Mouse (Mus musculus) lung, postnatal 25 days (tissue): ENCODE results near the gene Krtap10-10.

Experiments used
- DNase-seq: peaks from one replicate; pipeline ENCODE4 v3.0.0; 2022; ENCODE audit warnings: low spot score

Krtap10-10 gene

GRCm38 (mm10) chr10:77867546-77867945, 31.8 kb downstream of the Krtap10-10 start:
- no peak for DNase-seq

GRCm38 (mm10) chr10:77869651-77870050, 33.9 kb downstream of the Krtap10-10 start:
- DNase-seq: peak; percentile 62

- DNase-seq: peak; percentile 35
Observed at GRCm38 (mm10) chr10:77878985-77879384, 43.2 kb downstream of the Krtap10-10 start.

DNA sequence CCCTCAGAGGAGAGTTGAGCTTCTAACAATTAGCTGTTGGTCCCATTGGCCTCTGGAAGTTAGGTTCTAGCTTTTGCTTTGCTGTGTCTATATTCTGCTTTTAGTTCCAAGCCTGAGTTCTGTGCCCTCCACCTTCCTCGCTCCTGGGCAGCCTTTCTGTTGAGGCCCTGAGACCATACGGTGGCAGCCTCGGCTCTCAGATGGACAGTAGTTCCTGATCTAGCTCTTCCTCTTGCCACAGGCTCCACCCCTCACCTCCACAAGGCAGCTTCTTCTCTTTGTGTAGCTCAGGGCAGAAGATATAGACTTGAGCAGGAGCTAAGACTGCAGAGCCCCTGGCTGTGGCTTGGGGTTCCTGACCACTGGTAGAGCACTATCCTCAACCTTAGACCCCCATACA, 44.6 kb downstream of the Krtap10-10 start:
- DNase-seq: no peak

DNA sequence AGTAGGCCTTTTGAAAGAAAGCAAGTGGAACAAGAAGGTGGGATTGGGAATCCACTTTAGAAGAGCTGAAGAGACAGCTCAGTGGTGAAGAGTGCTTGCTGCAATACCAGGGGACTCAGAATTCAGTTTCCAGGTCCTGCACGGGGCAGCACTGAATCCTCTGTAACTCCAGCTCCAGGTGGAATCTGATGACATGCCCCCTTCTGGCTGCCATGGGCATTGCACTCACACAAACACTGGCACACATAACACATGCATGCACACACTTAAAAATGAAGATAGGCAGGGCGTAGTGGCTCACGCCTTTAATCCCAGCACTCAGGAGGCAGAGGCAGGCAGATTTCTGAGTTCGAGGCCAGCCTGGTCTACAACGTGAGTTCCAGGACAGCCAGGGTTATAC, 46.8 kb downstream of the Krtap10-10 start:
- no peak for DNase-seq

GRCm38 (mm10) chr10:77886007-77886747, 50.4 kb downstream of the Krtap10-10 start:
- no peak for DNase-seq
